Mouse (Mus musculus) liver, adult (tissue): ENCODE results near the gene Exoc3l.

Source experiments
- GATA4 ChIP-seq: IDR thresholded peaks from 2 replicates; pipeline ENCODE4 v1.6.1; 2014; ENCODE audit warnings: mild to moderate bottlenecking, low read length; ENCODE audit not compliant: insufficient replicate concordance

Exoc3l gene

GRCm38 (mm10) chr8:105325641-105326093 is 29.8 kb upstream of the Exoc3l start:
- no peak for TF ChIP-seq GATA4

GRCm38 (mm10) chr8:105323183-105323582 is 27.3 kb upstream of the Exoc3l start:
- TF ChIP-seq GATA4 = no peak

GRCm38 (mm10) chr8:105318662-105319190 is 22.8 kb upstream of the Exoc3l start:
- TF ChIP-seq GATA4 = no peak

- TF ChIP-seq GATA4 = no peak
These were observed 22.0 kb upstream of the Exoc3l start for GRCm38 (mm10) chr8:105317941-105318340.

- no peak for TF ChIP-seq GATA4
These were observed 19.3 kb upstream of the Exoc3l start for GRCm38 (mm10) chr8:105315073-105315769.

GRCm38 (mm10) chr8:105313622-105314402 is 17.9 kb upstream of the Exoc3l start:
- no peak for TF ChIP-seq GATA4

GRCm38 (mm10) chr8:105312891-105313481 is 17.1 kb upstream of the Exoc3l start:
- TF ChIP-seq GATA4 = no peak

- TF ChIP-seq GATA4 = no peak
These were observed 15.8 kb upstream of the Exoc3l start for GRCm38 (mm10) chr8:105311718-105312117.

GRCm38 (mm10) chr8:105310118-105310517 is 14.2 kb upstream of the Exoc3l start:
- no peak for TF ChIP-seq GATA4

- TF ChIP-seq GATA4 = no peak
These were observed 13.4 kb upstream of the Exoc3l start for GRCm38 (mm10) chr8:105309142-105309847.

GRCm38 (mm10) chr8:105308428-105308827 is 12.5 kb upstream of the Exoc3l start:
- TF ChIP-seq GATA4 = no peak

GRCm38 (mm10) chr8:105307670-105308069 is 11.8 kb upstream of the Exoc3l start:
- TF ChIP-seq GATA4 = no peak

GRCm38 (mm10) chr8:105306146-105306691 is 10.3 kb upstream of the Exoc3l start:
- no peak for TF ChIP-seq GATA4

GRCm38 (mm10) chr8:105305211-105306145 is 9.6 kb upstream of the Exoc3l start, which contains the start of gene Elmo3:
Elmo3 (plus strand) TSS chr8:105305601.
- TF ChIP-seq GATA4 = peak; percentile 37; the same call in 1 of the 2 replicates
